Mouse (Mus musculus): ENCODE results near the gene Man1a.

GRCm38 (mm10) chr10:54005847-54006246 is 70.6 kb downstream of the Man1a start:
- no peak for TF ChIP-seq CTCF (IDR thresholded peaks at IDR 0.05; ENCODE audit: insufficient read depth, low read length)
- no peak for TF ChIP-seq POLR2A (IDR thresholded peaks at IDR 0.05; ENCODE audit: borderline replicate concordance, extremely low read depth, low read depth, low read length)

Measured in lung, adult 2 months (tissue).